Mouse (Mus musculus) heart, embryonic 14.5 days (tissue): ENCODE data around the gene Ablim2. TPM values are rescaled to one million over a fixed set of nuclear protein-coding genes. Genes with fewer than 3 reads are reported as not detected.

Experiments
- ATAC-seq: fragments of 200-750 bp; cut with Nextera tagmentation; 2 replicates; pipeline ENCODE4 v1.8.0; 2017; ENCODE audit warnings: low read depth, moderate TSS enrichment; ENCODE audit not compliant: insufficient number of reproducible peaks, insufficient read depth, low FRiP score
- H3K27ac ChIP-seq, 2 experiments: fragments of 200-500 bp in 1 of 2; fragments of 300-500 bp in 1 of 2; sonication (generic) in 1 of 2; replicated peaks in 1 of 2; 2 replicates each; pipeline ENCODE4 v1.5.1; 2012 to 2014; ENCODE audit warnings: low read depth in 2 of 2, low read length in 2 of 2, control low read depth in 1 of 2, mild to moderate bottlenecking in 1 of 2, mixed read lengths in 1 of 2; ENCODE audit not compliant: control insufficient read depth in 1 of 2, insufficient read depth in 1 of 2
- H3K27me3 ChIP-seq: fragments of 300-500 bp; sonication (generic); 2 replicates; pipeline ENCODE4 v1.6.1; 2014; ENCODE audit warnings: mild to moderate bottlenecking, low read length, control low read depth; ENCODE audit not compliant: control insufficient read depth, insufficient read depth
- H3K36me3 ChIP-seq: fragments of 300-500 bp; sonication (generic); 2 replicates; pipeline ENCODE4 v1.6.1; 2014; ENCODE audit warnings: mild to moderate bottlenecking, control low read depth, low read length, mixed read lengths; ENCODE audit not compliant: control insufficient read depth, insufficient read depth
- H3K4me1 ChIP-seq, 2 experiments: fragments of 200-500 bp in 1 of 2; fragments of 300-500 bp in 1 of 2; sonication (generic) in 1 of 2; 2 replicates each; pipeline ENCODE4 v1.6.1; 2012 to 2014; ENCODE audit warnings: low read length in 2 of 2, control low read depth in 1 of 2, mixed read lengths in 1 of 2; ENCODE audit not compliant: control insufficient read depth in 2 of 2, insufficient read depth in 2 of 2
- H3K4me2 ChIP-seq: fragments of 300-500 bp; sonication (generic); 2 replicates; pipeline ENCODE4 v1.6.1; 2014; ENCODE audit warnings: mild to moderate bottlenecking, low read length
- H3K4me3 ChIP-seq, 2 experiments: fragments of 200-500 bp in 1 of 2; fragments of 300-500 bp in 1 of 2; sonication (generic) in 1 of 2; 2 replicates each; pipeline ENCODE4 v1.5.1; 2012 to 2014; ENCODE audit warnings: low read length in 2 of 2, mild to moderate bottlenecking in 2 of 2, control low read depth in 1 of 2, low read depth in 1 of 2, moderate library complexity in 1 of 2; ENCODE audit not compliant: control insufficient read depth in 1 of 2, insufficient read depth in 1 of 2
- H3K9ac ChIP-seq: fragments of 300-500 bp; sonication (generic); 2 replicates; pipeline ENCODE4 v1.6.1; 2014; ENCODE audit warnings: mild to moderate bottlenecking, low read length
- H3K9me3 ChIP-seq: fragments of 300-500 bp; sonication (generic); 2 replicates; pipeline ENCODE4 v1.6.1; 2016; ENCODE audit warnings: low read length, control low read depth; ENCODE audit not compliant: control insufficient read depth
- WGBS: fragments of 180-500 bp; shearing (Covaris S2); extraction: QIAGEN DNeasy Blood & Tissue Kit; methylation state at CpG from one replicate; pipeline ENCODE4 v1.1.7; 2014; 5-methylcytosine and 5-hydroxymethylcytosine counted together
- polyA plus RNA-seq: library from polyadenylated mRNA; unstranded; fragments of >200 nt; fragmentation: Nextera tagmentation; extraction: Ambion mirVana; gene quantifications from 2 replicates; pipeline ENCODE4 v1.2.1, GENCODE M21; 2014

Ablim2 gene
- polyA plus RNA-seq, 1 experiment from 2014 or later, result 4.0 TPM

DNA sequence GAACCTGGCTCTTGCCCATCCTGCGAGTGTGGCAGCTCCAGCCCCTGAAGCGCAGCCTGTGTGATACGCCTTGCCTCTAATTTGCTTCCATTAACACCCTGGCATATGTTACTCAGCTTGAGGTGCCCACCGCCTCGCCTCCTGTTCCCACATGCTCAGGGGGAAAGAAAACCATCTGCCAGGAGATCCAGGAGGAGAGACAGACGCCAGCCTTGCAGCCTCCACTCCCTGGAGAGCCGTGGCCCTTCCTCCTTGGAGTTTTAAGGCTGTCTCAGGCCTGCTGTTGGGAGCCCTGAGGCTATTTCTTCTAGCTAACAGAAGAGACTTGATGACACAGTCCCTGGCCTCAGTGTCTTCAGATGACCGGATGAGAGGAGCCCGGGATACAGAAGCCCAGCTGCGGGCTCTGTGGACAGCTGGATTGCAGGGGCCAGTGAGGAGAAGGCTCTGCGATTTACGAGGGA lies 167.5 kb downstream of the Ablim2 start:
- H3K27me3 ChIP-seq, result no peaks in the 10 kb centered on the region
- peak overlapping the region; percentile 45 for H3K9ac ChIP-seq
- H3K9me3 ChIP-seq, result no peaks in the 10 kb centered on the region
- ATAC-seq, result no peak
- H3K4me2 ChIP-seq, result 0 out of 2 replicates have a peak overlapping the region, but pooled peaks have one; percentile 22
- peak overlapping the region; percentile 18 to 100 for H3K27ac ChIP-seq
- H3K4me3 ChIP-seq, result no peak overlapping the region
- 0 out of 2 replicates have a peak, but pooled peaks cover 4% of the 10 kb centered on the region for H3K36me3 ChIP-seq
- WGBS, result 41% methylated on average over 12 of the region's 12 CpGs
- H3K4me1 ChIP-seq, result peaks cover 64 to 75% of the 10 kb centered on the region in 2 experiments

DNA sequence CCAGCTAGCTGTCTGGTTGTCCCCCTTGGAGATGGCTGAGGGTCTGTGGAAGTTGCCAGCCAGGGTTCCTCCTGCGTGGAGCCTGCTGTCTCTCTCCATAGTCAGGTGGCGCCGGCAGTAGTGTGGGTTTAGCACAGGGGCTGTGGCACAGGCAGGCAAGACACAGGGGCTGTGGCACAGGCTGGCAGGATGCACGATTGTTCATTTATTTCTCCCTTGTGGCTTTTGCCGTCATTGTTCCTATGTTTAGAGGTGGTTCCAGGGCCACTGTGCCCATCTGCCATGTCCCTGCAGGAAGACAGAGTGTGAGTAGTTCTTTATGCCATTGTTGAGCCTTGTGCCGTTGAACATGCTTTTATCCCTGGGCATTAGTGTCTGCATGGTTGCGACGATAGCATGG lies 168.8 kb downstream of the Ablim2 start:
- Histone ChIP-seq H3K36me3 (0 out of 2 replicates have a peak, but pooled peaks cover 4% of the 10 kb centered on the region), H3K9ac (peak overlapping the region; percentile 10; the same call in 1 of the 2 replicates), H3K4me1 (peaks cover 59 to 68% of the 10 kb centered on the region in 2 experiments), H3K27ac (no peak overlapping the region), H3K4me2 (no peak overlapping the region), H3K4me3 (no peak overlapping the region), H3K27me3 (no peaks in the 10 kb centered on the region), H3K9me3 (no peaks in the 10 kb centered on the region)
- no peak for ATAC-seq
- 82% methylated on average over 8 of the region's 8 CpGs for WGBS

DNA sequence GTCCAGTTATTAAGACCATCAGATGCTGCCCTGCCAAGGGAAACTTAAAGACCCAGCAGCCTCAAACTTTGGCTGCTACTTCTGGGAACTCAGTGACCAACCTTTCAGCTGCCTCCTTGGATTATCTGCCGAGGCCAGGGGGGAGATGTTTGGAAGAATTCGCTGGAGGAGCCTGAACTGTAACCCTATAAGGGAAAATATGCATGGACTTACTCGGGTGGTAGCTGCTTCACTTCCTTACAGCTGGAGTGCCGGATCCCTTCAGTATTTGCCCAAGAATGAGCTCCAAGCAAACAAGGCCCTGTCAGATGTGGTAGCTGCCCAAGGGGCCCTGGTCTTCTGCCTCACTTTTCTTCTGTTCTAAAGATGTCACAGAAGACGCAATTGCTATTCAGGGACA lies 173.6 kb downstream of the Ablim2 start:
- Histone ChIP-seq H3K27me3 (no peaks in the 10 kb centered on the region), H3K4me3 (no peak overlapping the region), H3K36me3 (peaks cover 9% of the 10 kb centered on the region), H3K9me3 (no peaks in the 10 kb centered on the region), H3K4me2 (no peak overlapping the region), H3K9ac (0 out of 2 replicates have a peak overlapping the region, but pooled peaks have one; percentile 36), H3K27ac (0 out of 4 replicates have a peak overlapping the region, but pooled peaks of 1 of the 2 experiments have one; percentile 30), H3K4me1 (peaks cover 37 to 61% of the 10 kb centered on the region in 2 experiments)
- 27% methylated on average over 5 of the region's 5 CpGs for WGBS
- ATAC-seq, result no peak

GRCm38 (mm10) chr5:35933059-35933458 lies 175.4 kb downstream of the Ablim2 start:
- peak overlapping the region in 1 of 2 experiments; percentile 41; a peak in 1 of 4 replicates for H3K27ac ChIP-seq
- WGBS, result 38% methylated on average over 10 of the region's 10 CpGs
- H3K9me3 ChIP-seq, result no peaks in the 10 kb centered on the region
- H3K36me3 ChIP-seq, result peaks cover 16% of the 10 kb centered on the region
- H3K4me2 ChIP-seq, result no peak overlapping the region
- ATAC-seq, result no peak
- H3K4me3 ChIP-seq, result no peak overlapping the region
- H3K9ac ChIP-seq, result peak overlapping the region; percentile 53
- H3K27me3 ChIP-seq, result no peaks in the 10 kb centered on the region
- H3K4me1 ChIP-seq, result peaks cover 28 to 51% of the 10 kb centered on the region in 2 experiments

Other genes starting within 250 kb of the Ablim2 start
- gene Cpz, start 232.2 kb upstream of the Ablim2 start, polyA plus RNA-seq, result 7.1 and 8.1 TPM in 2 replicates
- 4.7 and 5.0 TPM in 2 replicates for gene Trmt44, start 182.8 kb upstream of the Ablim2 start, polyA plus RNA-seq
- gene Acox3, start 174.8 kb upstream of the Ablim2 start, polyA plus RNA-seq, result 13.6 and 13.8 TPM in 2 replicates
- 7.6 and 7.8 TPM in 2 replicates for gene Htra3, start 78.1 kb upstream of the Ablim2 start, polyA plus RNA-seq
- gene Sh3tc1, start 17.9 kb upstream of the Ablim2 start, polyA plus RNA-seq, result 6.3 and 7.8 TPM in 2 replicates
- 24.8 and 27.3 TPM in 2 replicates for gene Afap1, start 135.4 kb downstream of the Ablim2 start, polyA plus RNA-seq